Mouse (Mus musculus) stomach, embryonic 14.5 days (tissue): Measurements from ENCODE around the gene Snapin. TPM values are rescaled to one million over a fixed set of nuclear protein-coding genes. Genes with fewer than 3 reads are reported as not detected.
A peak's percentile ranks its signal among the peaks of the same experiment; 100 is the strongest.

ENCODE experiments used
- ATAC-seq: fragments of 200-750 bp; cut with Nextera tagmentation; 2 replicates; pipeline ENCODE4 v1.8.0; 2017; ENCODE audit warnings: low read depth, moderate TSS enrichment; ENCODE audit not compliant: insufficient number of reproducible peaks, insufficient read depth, low FRiP score
- H3K27ac ChIP-seq: fragments of 300-500 bp; sonication (generic); 2 replicates; pipeline ENCODE4 v1.5.1; 2014; ENCODE audit warnings: mild to moderate bottlenecking, low read length, moderate library complexity, mixed read lengths
- H3K27me3 ChIP-seq: fragments of 300-500 bp; sonication (generic); 2 replicates; pipeline ENCODE4 v1.6.1; 2014; ENCODE audit warnings: low read length, control low read depth, mixed read lengths; ENCODE audit not compliant: control insufficient read depth, insufficient read depth
- H3K36me3 ChIP-seq: fragments of 300-500 bp; sonication (generic); 2 replicates; pipeline ENCODE4 v1.6.1; 2014; ENCODE audit warnings: mild to moderate bottlenecking, control low read depth, low read length, moderate library complexity, mixed read lengths; ENCODE audit not compliant: control insufficient read depth, insufficient read depth
- H3K4me1 ChIP-seq: fragments of 300-500 bp; sonication (generic); 2 replicates; pipeline ENCODE4 v1.6.1; 2014; ENCODE audit warnings: low read length, control low read depth, mixed read lengths; ENCODE audit not compliant: control insufficient read depth, insufficient read depth
- H3K4me2 ChIP-seq: fragments of 300-500 bp; sonication (generic); replicated peaks from 2 replicates; pipeline ENCODE4 v1.6.1; 2014; ENCODE audit warnings: low read depth, low read length, control low read depth
- H3K4me3 ChIP-seq: fragments of 300-500 bp; sonication (generic); 2 replicates; pipeline ENCODE4 v1.5.1; 2014; ENCODE audit warnings: low read depth, low read length, control low read depth
- H3K9ac ChIP-seq: fragments of 300-500 bp; sonication (generic); replicated peaks from 2 replicates; pipeline ENCODE4 v1.6.1; 2014; ENCODE audit warnings: low read depth, mild to moderate bottlenecking, control low read depth, low read length, moderate library complexity, mixed read lengths
- H3K9me3 ChIP-seq: fragments of 300-500 bp; sonication (generic); 2 replicates; pipeline ENCODE4 v1.6.1; 2016; ENCODE audit warnings: low read depth, low read length, control low read depth; ENCODE audit not compliant: control insufficient read depth
- WGBS: fragments of 180-500 bp; shearing (Covaris S2); extraction: QIAGEN DNeasy Blood & Tissue Kit; methylation state at CpG from one replicate; pipeline ENCODE4 v1.1.7; 2014; 5-methylcytosine and 5-hydroxymethylcytosine counted together
- polyA plus RNA-seq: library from polyadenylated mRNA; unstranded; fragments of >200 nt; fragmentation: Nextera tagmentation; extraction: Ambion mirVana; gene quantifications from 2 replicates; pipeline ENCODE4 v1.2.1, GENCODE M21; 2014

Snapin gene
- polyA plus RNA-seq, 1 experiment from 2014 or later = 81.2 TPM

- Histone ChIP-seq H3K4me1 (0 out of 2 replicates have a peak, but pooled peaks cover 3% of the 10 kb centered on the region), H3K36me3 (no peaks in the 10 kb centered on the region), H3K27me3 (no peaks in the 10 kb centered on the region), H3K4me3 (no peak overlapping the region), H3K27ac (no peak overlapping the region), H3K9me3 (no peaks in the 10 kb centered on the region), H3K4me2 (no peak overlapping the region), H3K9ac (no peak overlapping the region)
- WGBS = 45% methylated on average over 4 of the region's 4 CpGs
- ATAC-seq = no peak
Measured at GRCm38 (mm10) chr3:90525421-90525820, 34.6 kb upstream of the Snapin start.

GRCm38 (mm10) chr3:90517711-90518110 lies 26.9 kb upstream of the Snapin start:
- H3K36me3 ChIP-seq = no peaks in the 10 kb centered on the region
- no peak overlapping the region for H3K4me2 ChIP-seq
- no peaks in the 10 kb centered on the region for H3K9me3 ChIP-seq
- ATAC-seq = no peak
- peaks cover 6% of the 10 kb centered on the region for H3K4me1 ChIP-seq
- 82% methylated on average over 4 of the region's 4 CpGs for WGBS
- no peak overlapping the region for H3K9ac ChIP-seq
- no peaks in the 10 kb centered on the region for H3K27me3 ChIP-seq
- H3K27ac ChIP-seq = no peak overlapping the region
- H3K4me3 ChIP-seq = no peak overlapping the region

GRCm38 (mm10) chr3:90515789-90516188 lies 25.0 kb upstream of the Snapin start:
- Histone ChIP-seq H3K27me3 (no peaks in the 10 kb centered on the region), H3K4me2 (peak overlapping the region; percentile 75; the same call in 1 of the 2 replicates), H3K36me3 (no peaks in the 10 kb centered on the region), H3K4me1 (peaks cover 6% of the 10 kb centered on the region), H3K4me3 (no peak overlapping the region), H3K9me3 (no peaks in the 10 kb centered on the region), H3K27ac (no peak overlapping the region), H3K9ac (no peak overlapping the region)
- WGBS = 89% methylated on average over 4 of the region's 4 CpGs
- ATAC-seq = no peak

- Histone ChIP-seq H3K4me1 (peaks cover 6% of the 10 kb centered on the region), H3K36me3 (no peaks in the 10 kb centered on the region), H3K9ac (peak overlapping the region; percentile 38; the same call in 1 of the 2 replicates), H3K27me3 (no peaks in the 10 kb centered on the region), H3K27ac (no peak overlapping the region), H3K4me2 (peak overlapping the region; percentile 75), H3K9me3 (no peaks in the 10 kb centered on the region), H3K4me3 (peak overlapping the region; percentile 31)
- no peak for ATAC-seq
- WGBS = 25% methylated on average over 1 of the region's 1 CpGs
Measured at GRCm38 (mm10) chr3:90515242-90515641, 24.4 kb upstream of the Snapin start.

- Histone ChIP-seq H3K36me3 (no peaks in the 10 kb centered on the region), H3K9me3 (no peaks in the 10 kb centered on the region), H3K4me2 (peak overlapping the region; percentile 75), H3K27ac (no peak overlapping the region), H3K4me3 (peak overlapping the region; percentile 31), H3K27me3 (no peaks in the 10 kb centered on the region), H3K9ac (peak overlapping the region; percentile 38; the same call in 1 of the 2 replicates), H3K4me1 (peaks cover 6% of the 10 kb centered on the region)
- peak; percentile 82 for ATAC-seq
- 0% methylated on average over 10 of the region's 10 CpGs for WGBS
Measured at GRCm38 (mm10) chr3:90514691-90515090, 23.9 kb upstream of the Snapin start.

- H3K27ac ChIP-seq = no peak within 1 kb of the TSS; the same call in 1 of the 2 replicates
- 7% methylated on average over 25 of the region's 25 CpGs for WGBS
Measured at GRCm38 (mm10) chr3:90513796-90514590, 23.2 kb upstream of the Snapin start, which contains the start of the genes S100a1 and S100a13. Gene S100a1, minus strand, starts transcription at chr3:90514392. Gene S100a13, plus strand, starts transcription at chr3:90514435.

GRCm38 (mm10) chr3:90512948-90513642 lies 22.3 kb upstream of the Snapin start:
- Histone ChIP-seq H3K4me2 (no peak overlapping the region), H3K4me3 (no peak overlapping the region), H3K9ac (no peak overlapping the region), H3K9me3 (no peaks in the 10 kb centered on the region), H3K36me3 (no peaks in the 10 kb centered on the region), H3K27me3 (no peaks in the 10 kb centered on the region), H3K27ac (no peak overlapping the region), H3K4me1 (peaks cover 6% of the 10 kb centered on the region)
- WGBS = 70% methylated on average over 9 of the region's 9 CpGs
- no peak for ATAC-seq

More at GRCm38 (mm10) chr3:90513796-90514590, 23.2 kb upstream of the Snapin start, which contains the start of the genes S100a1 and S100a13:
- Histone ChIP-seq H3K9ac (peak within 1 kb of the TSS; percentile 38; the same call in 1 of the 2 replicates), H3K4me1 (peaks cover 6% of the 10 kb centered on the region), H3K4me2 (peak within 1 kb of the TSS; percentile 75), H3K4me3 (peak within 1 kb of the TSS; percentile 31), H3K27me3 (no peaks in the 10 kb centered on the region), H3K36me3 (no peaks in the 10 kb centered on the region), H3K9me3 (no peaks in the 10 kb centered on the region)
- peak; percentile 31 for ATAC-seq

GRCm38 (mm10) chr3:90512276-90512675 lies 21.4 kb upstream of the Snapin start:
- Histone ChIP-seq H3K36me3 (peaks cover 4% of the 10 kb centered on the region), H3K4me3 (no peak overlapping the region), H3K4me1 (peaks cover 14% of the 10 kb centered on the region), H3K27ac (no peak overlapping the region), H3K27me3 (no peaks in the 10 kb centered on the region), H3K9me3 (no peaks in the 10 kb centered on the region), H3K4me2 (no peak overlapping the region), H3K9ac (no peak overlapping the region)
- ATAC-seq = no peak
- 90% methylated on average over 5 of the region's 5 CpGs for WGBS
